Mouse (Mus musculus) kidney, adult 9 months (tissue): Measurements from ENCODE around the gene Gpr141.
"Not testable (repeated sequence)": the region's sequence is repeated elsewhere in the genome, so short reads cannot be mapped to it uniquely, and the experiment has no call there.

ENCODE experiments used
- DNase-seq: peaks from one replicate; pipeline ENCODE4 v3.0.0; 2022

Gpr141 gene

DNA sequence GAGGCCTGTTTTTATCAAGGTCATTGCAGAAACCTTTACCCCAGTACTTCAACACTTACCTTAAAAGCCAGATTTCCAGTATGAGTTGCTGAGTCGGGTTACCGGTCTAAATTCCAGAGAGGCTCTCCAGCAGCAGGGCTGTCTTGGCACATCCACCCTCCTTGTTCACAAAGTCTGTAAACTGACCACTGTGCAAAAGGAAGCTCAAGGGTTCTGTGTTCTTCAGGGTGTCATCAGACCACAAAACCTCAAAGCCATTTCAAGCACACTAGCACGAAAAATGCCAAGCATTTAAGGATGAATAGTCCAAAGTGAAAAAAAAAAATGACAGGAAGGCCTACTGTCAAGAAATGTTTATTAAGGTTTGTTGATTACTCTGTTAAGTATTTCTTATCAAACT is at the start of gene Gpr141:
Gene Gpr141, minus strand, starts transcription at position 187 of the 400 bp plus-strand sequence.
- DNase-seq: no peak

DNA sequence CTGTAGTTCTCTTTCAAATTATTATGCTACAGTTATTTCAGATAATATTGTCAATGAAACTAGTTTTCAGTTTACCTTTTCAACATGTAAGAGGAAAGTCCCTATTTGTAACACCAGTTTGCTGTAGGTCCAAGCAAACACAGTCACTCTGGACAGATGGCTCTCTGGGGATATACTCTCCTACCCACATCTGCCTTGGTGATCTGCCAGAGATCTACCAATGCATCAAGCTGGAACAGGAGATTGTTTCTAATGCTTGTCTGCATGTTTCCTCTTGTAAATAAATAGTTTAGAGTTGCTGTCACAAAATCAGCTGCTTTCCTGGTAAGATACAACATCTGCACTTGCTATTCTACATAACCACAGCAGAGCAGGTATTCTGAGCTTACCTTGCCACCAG is 40.2 kb upstream of the Gpr141 start:
- no peak for DNase-seq

DNA sequence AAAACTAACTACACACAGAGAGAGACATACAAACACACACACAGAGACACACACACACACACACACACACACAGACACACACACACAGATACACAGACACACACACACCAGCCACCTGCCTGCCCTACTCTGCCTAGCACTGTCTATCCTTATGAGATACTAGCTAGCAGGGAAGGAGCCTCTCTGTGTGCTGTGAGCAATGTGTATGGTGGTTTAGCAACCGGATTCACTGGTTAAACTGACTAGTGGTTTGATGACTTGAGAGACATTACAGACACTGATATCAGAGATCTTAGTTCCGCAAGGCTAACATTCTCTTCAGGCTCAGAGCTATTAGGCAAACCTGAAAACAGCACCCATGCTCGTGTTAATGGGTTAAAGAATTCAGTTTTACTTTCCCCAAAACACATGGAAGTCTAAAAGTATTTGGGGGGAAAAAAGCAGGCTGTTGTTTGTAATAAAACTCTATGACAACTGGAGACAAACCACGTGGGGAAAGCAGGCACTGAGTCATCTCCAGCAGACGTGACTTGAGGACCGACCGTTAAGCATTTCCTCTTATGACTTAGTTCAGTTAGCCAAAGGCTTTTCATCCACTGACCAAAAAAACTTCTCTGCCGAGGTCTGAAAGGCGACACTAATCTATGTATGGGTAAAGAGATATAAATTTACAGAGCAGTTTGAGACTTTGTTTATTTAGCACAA is 30.7 kb upstream of the Gpr141 start:
- no peak for DNase-seq

DNA sequence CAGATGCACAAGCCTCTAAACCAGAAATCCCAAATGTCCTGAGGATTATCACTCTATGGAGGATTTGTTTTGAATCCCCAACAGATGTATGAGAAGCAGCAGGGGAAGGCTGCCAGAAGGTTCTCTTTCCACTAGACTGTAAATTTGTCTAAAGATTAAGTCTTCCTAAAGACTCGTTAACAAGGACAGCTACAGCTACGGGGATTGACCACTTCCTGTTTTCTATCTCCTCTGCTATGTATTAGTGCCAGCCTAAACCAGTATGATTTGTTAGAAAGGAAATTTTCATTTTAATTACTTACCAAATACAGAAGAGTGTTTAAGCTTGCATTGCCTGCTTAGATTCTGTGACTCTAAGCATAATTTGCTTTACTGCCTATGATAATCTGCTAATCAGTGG is 30.0 kb upstream of the Gpr141 start:
- no peak for DNase-seq

DNA sequence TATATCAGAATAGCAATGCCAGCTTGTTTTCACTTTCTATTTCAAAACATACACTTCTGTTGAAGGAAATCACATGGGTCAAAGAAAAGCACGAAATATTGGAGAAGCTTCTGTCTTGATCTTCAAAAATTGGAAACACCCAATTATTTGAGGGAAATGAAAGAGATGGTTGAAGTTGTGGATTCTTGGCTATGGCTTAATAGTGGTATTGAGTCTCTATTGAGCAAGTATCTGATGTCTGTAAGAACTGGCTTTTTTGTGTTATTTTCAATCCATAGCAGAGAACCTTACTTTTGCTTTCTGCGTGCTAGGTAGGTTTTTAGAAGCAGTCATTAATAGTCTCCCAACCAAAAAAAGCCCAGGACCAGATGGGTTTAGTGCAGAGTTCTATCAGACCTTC is 19.4 kb upstream of the Gpr141 start:
- DNase-seq: no peak

DNA sequence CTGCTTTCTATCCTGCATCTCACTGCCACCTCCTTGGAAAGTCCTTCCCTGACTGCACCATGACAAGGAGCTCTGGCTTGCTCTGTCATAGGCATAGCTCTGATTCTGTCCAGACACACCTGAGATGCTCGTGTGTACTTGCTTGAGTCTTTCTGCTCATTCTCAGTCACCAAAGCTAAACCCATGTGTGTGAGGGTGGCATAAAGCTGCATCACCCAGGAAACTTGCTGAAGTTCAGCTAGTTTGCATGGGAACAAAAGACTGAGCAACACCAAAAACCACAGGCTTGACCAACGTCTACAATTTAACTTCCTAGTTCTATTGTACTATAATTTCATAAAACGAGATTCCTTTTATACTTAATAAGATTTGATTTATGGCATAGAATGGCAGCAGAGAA is 18.6 kb upstream of the Gpr141 start:
- DNase-seq: no peak

DNA sequence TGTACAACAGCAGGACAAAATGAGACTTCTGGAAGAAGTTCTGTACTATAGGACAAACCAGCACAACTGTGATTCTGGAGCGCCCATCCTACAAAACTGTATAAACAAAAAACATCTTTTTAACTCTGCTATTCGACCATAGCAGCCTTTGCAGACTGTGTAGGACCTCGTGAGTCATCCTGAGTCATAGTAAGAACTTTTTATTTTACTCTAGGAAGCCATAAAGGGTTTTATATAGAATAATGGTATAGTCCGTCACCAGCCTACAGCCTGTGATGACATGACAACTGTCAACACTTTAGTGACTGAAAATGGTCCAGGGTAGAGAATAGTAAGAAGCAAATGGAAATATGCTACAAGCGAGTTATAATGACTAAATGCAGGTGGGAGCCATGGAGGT is 17.6 kb upstream of the Gpr141 start:
- DNase-seq: no peak

DNA sequence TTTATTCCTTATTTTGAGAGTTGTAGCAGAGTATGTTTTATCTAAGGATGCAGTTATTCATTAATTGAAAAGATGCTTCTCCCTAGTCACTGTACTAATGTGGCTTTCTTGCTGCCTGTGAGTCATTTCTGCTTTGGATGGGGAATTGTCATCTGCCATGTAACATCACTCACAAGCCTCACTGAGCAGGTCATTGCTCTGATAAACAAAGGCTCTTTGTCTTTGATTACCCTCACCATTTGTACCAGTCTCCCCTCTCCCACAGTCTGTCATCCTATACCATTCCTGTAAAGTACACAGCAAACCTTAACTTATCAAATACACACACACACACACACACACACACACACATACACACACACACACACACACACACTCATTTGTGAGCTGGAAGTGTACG is 16.1 kb upstream of the Gpr141 start:
- no peak for DNase-seq

DNA sequence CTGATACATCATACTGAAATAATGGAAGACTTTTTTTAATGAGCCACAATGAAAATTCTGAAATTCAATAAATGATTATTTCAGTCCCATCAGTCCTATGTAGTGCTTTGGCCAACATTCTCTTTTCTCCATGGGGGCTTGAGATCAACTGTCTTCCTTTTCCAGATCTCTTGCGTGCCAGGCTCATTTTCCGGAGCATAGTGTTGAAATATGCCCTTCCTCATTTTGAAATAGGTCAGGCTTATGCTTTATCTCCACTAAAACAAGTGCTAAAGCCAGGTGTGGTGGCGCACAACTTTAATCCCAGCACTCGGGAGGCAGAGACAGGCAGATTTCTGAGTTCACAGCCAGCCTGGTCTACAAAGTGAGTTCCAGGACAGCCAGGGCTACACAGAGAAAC is 6.5 kb upstream of the Gpr141 start:
- no peak for DNase-seq

DNA sequence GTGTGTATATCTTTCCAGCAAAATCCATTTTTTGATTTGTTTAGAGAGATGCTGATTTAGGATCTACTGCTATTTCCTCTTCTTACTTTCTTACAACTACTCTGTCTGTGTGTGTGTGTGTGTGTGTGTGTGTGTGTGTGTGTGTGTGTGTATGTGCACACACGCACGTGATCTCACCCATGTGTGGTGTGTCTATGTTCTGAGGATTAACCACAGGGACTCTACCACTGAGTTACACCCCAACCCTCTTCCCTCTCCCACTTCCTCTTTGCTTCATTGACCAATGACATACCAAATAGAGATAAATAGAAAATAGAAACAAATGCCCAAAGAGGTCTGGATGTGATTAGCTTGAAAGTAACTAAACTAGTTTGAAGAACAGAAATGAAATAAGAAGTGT is 4.0 kb upstream of the Gpr141 start:
- DNase-seq: peak; percentile 4

DNA sequence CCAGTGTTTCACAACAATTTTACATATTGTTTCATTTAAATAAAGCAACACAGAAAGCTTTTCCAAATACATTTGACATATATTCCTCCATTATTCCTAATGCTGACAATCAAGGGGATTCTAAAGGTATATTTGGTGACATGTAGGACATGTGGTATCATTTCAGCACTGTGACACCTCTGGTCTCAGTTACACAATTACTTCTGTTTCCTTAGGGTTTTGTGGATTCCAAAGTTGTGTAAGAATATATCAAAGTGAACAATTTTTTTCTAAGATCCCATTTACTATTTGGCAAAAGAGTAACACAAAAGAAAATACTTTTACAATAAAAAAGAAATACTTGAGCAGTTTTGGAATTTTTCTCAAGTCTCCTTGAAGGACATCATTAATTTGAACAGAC is 2.4 kb downstream of the Gpr141 start:
- DNase-seq: no peak

DNA sequence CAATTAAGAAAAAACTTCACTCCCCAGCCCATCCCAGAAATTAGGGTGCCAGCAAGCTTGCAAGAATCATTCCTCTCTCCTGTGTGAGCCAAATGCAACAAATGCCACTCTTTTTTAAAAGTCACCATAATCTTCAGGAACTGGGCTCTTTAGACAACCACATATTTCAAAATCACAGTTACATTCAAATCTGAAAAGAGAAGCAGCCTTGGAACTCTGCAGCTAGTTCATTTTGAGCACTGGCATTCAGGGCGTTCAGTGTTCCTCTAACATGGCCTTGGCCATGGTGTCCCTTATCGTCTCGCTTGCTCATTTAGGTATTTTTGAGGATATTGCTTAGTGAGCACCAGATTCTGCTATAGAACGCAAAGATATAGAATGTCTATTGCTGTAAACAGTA is 4.1 kb downstream of the Gpr141 start:
- DNase-seq: no peak

DNA sequence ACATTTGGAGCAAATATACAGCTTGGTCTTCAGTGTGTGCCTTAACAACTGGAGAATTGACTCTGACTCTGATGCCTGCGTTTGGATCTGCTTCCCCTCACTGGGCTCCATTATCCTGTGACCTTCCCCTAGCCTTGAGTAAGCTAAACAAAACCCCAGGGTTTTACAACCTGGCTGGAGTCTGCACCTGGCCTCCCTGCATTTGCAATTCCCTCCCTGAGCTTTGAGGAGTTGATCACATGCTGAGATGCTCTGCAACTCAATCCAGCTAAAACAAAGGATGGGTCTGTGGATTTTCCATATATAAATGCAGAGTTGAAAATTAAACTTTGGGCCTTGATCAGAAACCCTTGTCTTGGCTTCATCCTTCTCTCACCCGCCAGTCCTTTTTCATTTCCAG is 4.8 kb downstream of the Gpr141 start:
- no peak for DNase-seq

DNA sequence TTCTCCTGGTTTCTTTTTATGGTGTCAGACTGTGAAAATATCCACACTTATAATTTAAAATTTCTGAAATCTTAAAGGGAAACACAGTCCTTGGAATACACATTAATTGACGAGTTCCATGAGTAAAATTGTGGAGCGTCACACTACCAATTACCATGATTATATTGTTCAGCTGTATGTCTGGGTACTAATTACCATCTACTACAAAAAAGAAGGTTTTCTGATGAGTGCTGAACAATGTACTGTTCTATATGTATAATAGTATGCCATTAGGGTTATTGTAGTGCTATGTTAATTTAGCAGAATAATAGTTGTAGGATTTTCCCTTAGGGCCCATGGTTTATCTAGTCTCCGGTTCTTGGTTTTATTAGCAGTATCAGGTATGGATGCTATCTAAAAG is 29.1 kb downstream of the Gpr141 start:
- DNase-seq: no peak

DNA sequence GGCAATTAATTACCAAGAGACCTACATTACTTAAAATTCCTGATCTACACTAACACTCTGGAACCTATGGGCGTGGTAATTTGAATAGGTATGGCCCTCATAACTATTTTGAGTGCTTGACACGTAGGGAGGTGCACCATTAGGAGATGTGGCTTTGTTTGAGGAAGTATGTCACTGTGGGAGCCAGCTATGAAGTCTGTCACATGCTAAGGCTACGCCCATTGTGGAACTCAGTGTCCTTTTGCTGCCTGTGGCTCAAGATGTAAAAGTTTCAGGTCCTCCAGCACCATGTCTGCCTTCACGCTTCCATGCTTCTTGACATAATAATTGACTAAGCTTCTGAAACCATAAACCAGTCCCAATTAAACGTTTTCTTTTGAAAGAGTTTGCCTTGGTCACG is 29.6 kb downstream of the Gpr141 start:
- DNase-seq: peak; percentile 2

DNA sequence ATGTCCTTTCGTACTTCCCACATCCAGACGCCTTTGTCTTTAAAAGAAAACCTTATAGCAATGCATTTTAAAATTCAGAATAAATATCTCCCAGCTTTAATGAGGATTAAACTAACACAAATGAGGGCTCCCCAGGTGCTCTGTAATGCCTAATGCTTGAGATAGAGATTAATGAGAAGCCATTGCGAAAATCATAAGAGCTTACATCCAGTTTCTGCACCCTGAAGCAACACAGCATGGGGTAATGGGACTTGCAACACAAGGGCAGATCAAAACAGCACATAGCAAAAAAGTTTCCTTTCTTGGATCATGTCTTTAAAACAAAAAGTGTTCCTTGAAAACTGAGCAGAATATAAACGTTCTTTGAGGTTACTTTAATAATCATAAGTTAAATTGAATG is 30.3 kb downstream of the Gpr141 start:
- no peak for DNase-seq

DNA sequence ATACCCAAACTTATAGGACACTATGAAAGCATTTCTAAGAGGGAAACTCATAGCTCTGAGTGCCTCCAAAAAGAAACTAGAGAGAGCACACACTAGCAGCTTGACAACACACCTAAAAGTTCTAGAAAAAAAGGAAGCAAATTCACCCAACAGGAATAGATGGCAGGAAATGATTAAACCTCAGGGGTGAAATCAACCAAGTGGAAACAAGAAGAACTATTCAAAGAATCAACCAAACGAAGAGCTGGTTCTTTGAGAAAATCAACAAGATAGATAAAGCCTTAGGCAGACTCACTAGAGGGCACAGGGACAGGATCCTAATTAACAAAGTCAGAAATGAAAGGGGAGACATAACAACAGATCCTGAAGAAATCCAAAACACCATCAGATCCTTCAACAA is 36.1 kb downstream of the Gpr141 start:
- not testable (repeated sequence) for DNase-seq

DNA sequence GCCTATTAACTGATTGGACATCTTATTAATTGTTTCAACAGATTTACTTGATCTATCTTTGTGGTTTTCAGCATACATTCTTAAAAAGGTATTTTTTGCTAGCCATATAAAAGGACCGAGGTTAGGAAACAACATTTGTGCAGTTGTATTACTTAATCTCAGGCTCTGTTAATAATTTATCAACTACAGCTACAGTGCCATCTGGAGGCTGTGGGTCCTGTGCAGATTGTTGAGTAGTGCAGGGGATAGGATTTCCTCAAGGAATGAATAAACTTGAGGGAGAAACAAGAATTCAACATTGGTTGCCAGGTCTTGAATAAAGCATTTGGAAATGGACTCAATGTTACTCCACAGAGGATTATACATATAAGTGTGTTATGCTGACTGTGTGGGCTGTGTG is 53.9 kb downstream of the Gpr141 start:
- DNase-seq: peak; percentile 27

DNA sequence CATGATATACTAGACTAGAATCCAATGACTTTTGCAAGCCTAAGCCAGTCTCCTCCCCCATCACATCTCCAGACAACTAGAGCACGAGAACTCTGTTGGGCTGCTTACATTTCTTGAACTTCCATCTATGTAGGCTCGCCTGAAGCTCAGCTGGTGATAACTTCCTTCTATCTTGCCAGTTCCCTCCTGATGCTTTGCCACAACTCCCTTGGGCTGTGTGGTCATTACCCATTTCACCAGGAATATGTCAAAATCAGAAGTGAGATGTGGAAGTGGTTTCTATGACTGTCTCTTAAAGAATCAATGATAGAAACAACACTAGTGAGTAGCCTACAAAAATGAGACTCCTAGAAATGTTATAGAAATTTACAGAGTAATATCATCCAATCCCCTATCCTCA is 56.9 kb downstream of the Gpr141 start:
- DNase-seq: no peak

DNA sequence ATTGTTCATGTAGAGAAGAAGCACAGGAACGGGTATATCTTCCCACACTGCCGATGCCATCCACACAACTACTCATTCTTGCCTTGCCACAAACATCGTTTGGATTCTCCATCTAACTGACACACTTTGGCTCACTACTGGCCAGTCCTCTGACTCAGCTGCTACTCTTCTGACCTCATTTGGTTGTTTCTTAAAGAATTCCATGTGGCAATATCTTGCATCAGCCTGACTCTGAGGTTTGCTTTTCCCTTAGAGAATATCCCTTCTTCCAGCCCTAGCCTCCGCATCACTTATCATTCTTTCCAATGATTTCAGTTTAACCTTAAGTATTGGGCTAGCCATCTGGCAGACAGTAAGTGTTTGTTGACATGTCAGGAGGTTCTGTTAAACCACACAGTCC is 59.8 kb downstream of the Gpr141 start:
- DNase-seq: no peak

DNA sequence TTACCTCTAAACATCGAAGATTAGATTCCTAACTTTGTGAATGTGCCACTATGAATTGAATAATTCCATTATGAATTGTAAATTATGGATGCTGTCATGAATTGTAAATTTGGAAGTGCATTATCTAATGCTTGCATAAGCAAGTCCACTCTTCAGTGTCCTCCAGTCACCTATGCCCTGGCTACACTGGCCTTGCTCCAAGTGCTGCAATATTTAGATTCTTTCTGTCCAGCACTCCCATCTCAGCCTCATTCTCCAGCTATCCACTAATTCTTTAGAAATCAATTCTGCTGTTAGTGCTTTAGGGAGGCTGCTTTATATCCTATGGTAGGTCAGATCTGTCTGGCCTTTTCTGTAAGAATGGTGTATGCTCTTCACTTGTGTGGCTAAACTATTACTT is 60.8 kb downstream of the Gpr141 start:
- DNase-seq: no peak

DNA sequence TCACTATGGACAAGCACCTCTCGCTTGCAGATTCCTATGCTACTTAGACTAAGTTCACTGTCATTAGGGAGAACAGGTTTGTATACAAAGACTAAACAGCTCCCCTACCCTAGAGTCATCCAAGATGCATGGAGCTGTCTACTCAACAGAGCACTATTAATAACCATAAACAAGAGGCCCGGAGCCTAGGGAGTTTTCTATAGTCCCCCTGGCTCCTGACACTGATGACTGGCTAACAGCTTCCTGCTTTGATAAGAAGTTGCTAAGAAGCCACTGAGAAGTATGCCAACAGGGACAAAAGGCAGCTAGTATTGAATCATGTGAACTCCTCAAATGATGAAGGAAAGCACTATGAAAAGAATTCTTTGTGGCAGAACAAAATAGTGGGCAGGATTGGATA is 78.3 kb downstream of the Gpr141 start:
- DNase-seq: no peak

DNA sequence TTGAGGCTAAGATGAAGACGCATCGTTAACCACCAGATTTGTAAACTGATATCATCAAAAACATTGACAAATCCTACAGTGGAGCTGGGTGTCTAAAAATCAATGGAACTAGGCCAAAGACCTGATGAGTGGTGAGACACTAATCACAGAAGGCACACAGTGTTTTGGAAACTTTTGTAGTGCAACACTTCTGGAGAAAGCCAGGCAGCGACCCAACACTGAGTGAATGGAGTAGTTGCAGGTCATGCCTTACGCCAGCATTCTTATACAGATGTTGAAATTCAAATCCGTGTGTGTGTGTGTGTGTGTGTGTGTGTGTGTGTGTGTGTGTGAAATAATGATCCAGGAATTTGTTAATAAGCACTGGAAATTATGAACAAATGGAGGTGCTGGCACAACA is 79.5 kb downstream of the Gpr141 start:
- DNase-seq: no peak

DNA sequence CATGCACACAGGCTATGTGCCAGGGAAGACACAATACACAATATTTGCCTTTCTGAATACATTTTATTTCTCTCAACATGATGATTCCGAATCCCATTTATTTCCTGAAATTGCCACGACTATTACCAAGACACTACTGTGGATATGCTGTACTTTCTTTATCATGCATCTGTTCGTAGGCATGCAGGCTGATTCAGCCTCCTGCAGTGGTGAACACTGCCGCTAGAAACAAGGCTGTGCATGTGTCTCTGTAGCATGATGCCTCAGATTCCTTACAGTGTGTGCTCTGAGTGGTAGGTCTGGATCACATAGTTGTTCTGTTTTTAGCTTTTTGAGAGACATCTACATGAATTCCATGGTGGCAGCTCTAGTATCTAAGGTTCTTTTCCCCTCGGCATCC is 89.5 kb downstream of the Gpr141 start:
- DNase-seq: no peak

DNA sequence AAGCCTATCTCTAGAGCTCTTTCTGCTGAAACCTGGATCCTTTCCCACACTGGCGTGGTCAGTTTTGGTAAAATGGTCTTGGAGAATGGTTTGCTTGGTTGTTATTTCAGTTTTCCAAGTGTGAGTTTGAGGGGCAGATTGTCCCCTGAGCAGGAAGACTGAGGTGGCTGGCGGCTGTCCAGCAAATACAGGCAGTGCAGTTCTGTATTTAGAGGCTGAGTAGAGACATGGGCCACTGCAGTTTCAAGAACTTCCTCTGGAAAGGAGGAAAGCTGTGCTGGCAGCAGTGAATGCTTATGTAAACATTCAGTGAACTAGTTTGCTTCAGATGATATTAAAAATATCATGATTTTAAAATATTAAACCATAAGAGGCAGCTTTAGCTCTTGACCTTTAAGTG is 93.2 kb downstream of the Gpr141 start:
- no peak for DNase-seq

DNA sequence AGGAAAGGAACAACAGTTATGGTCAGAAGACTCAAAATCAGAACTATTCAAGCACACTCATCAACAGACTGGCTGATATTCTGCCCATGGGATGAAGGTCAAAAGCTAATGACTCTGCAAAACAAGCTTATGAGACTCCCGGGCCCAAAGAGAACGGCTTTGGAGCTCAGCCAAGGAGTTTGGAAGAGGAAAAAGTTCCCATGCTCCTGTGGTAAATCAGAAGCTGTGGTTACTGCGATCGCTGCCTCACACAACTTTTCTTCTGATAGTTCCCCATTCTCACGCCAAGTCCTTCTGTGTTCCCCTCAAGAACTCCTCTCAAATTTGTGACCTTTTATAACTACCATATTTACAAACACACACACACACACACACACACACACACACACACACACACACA is 105.1 kb downstream of the Gpr141 start:
- DNase-seq: peak; percentile 13
